Mouse (Mus musculus): ENCODE data around the gene Fat4. TPM values are rescaled to one million over a fixed set of nuclear protein-coding genes. Genes with fewer than 3 reads are reported as not detected.

The Fat4 gene
- total and polyA plus RNA-seq, 3 experiments = not detected

GRCm38 (mm10) chr3:38871291-38871690 is 15.4 kb upstream of the Fat4 start:
- Histone ChIP-seq H3K9ac (ENCODE audit: control insufficient read depth, low read depth, low read length, poor library complexity, severe bottlenecking) (no peak overlapping the region), H3K79me2 (ENCODE audit: control insufficient read depth, insufficient read depth, low read length, poor library complexity) (no peaks in the 10 kb centered on the region), H3K36me3 (ENCODE audit: control insufficient read depth in 1 of 2, insufficient read depth in 2 of 2, low read length in 2 of 2) (no peaks in the 10 kb centered on the region), H3K4me3 (ENCODE audit: control insufficient read depth in 1 of 2, insufficient read depth in 1 of 2, low read depth in 2 of 2, low read length in 2 of 2) (no peak overlapping the region), H3K9me3 (replicated peaks; ENCODE audit: insufficient read depth, low read length) (no peaks in the 10 kb centered on the region), H3K27ac (ENCODE audit: control insufficient read depth, low read depth, low read length) (no peak overlapping the region), H3K4me1 (ENCODE audit: control insufficient read depth in 1 of 2, insufficient read depth in 2 of 2, low read length in 2 of 2) (no peaks in the 10 kb centered on the region), H3K27me3 (ENCODE audit: control insufficient read depth in 1 of 2, insufficient read depth in 2 of 2, low read length in 2 of 2) (no peaks in the 10 kb centered on the region)
- no peak for DNase-seq (ENCODE audit: low read depth, low spot score)
- no peak for TF ChIP-seq BHLHE40 (IDR thresholded peaks at IDR 0.05; ENCODE audit: borderline replicate concordance, low read depth, low read length)
- no peak for TF ChIP-seq SMC3 (IDR thresholded peaks at IDR 0.05; ENCODE audit: low read depth, low read length)
- no peak for TF ChIP-seq KAT2A (conservative IDR thresholded peaks at IDR 0.05; ENCODE audit: low read depth, low read length)
- no peak for TF ChIP-seq MEF2A (IDR thresholded peaks at IDR 0.05; ENCODE audit: extremely low read depth, insufficient replicate concordance, low read depth, low read length, poor library complexity, severe bottlenecking)
- no peak for TF ChIP-seq MAZ (IDR thresholded peaks at IDR 0.05; ENCODE audit: low read depth, low read length)
- TF ChIP-seq JUND (IDR thresholded peaks at IDR 0.05; ENCODE audit: low read depth, low read length) = no peak
- TF ChIP-seq ZMIZ1 (IDR thresholded peaks at IDR 0.05; ENCODE audit: low read depth, low read length) = no peak
- TF ChIP-seq POLR2AphosphoS5 (IDR thresholded peaks at IDR 0.05; ENCODE audit: borderline replicate concordance, low read depth, low read length) = no peak
- TF ChIP-seq NELFE (IDR thresholded peaks at IDR 0.05; ENCODE audit: low read depth, low read length) = no peak
- no peak for TF ChIP-seq HCFC1 (IDR thresholded peaks at IDR 0.05; ENCODE audit: low read depth, low read length)
- no peak for TF ChIP-seq E2F4 (IDR thresholded peaks at IDR 0.05; ENCODE audit: borderline replicate concordance, low read depth, low read length)

DNA sequence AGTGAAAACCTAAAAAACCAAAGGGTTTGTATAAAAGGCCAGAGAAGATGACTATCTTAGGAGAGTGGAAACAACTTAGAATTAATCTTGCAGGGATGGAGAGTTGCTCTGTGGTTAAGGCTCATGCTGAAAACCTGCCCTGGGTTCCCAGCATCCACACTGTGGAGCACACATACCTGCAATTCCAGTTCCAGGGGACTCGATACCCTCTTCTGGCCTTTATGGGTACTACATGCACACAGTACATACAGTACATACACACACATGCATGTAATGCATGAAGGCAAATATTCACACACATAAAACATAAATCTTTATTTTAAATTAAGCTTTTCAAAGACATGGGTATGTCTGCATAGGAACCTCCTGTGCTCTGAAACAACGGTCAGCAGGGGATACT is 10.9 kb upstream of the Fat4 start:
- peak; percentile 6 for DNase-seq (ENCODE audit: low read depth, low spot score)
- Histone ChIP-seq H3K9ac (ENCODE audit: control insufficient read depth, low read depth, low read length, poor library complexity, severe bottlenecking) (no peak overlapping the region), H3K27ac (ENCODE audit: control insufficient read depth, low read depth, low read length) (no peak overlapping the region), H3K79me2 (ENCODE audit: control insufficient read depth, insufficient read depth, low read length, poor library complexity) (no peaks in the 10 kb centered on the region), H3K4me3 (ENCODE audit: control insufficient read depth in 1 of 2, insufficient read depth in 1 of 2, low read depth in 2 of 2, low read length in 2 of 2) (no peak overlapping the region), H3K4me1 (ENCODE audit: control insufficient read depth in 1 of 2, insufficient read depth in 2 of 2, low read length in 2 of 2) (no peaks in the 10 kb centered on the region), H3K36me3 (ENCODE audit: control insufficient read depth in 1 of 2, insufficient read depth in 2 of 2, low read length in 2 of 2) (no peaks in the 10 kb centered on the region), H3K27me3 (ENCODE audit: control insufficient read depth in 1 of 2, insufficient read depth in 2 of 2, low read length in 2 of 2) (no peaks in the 10 kb centered on the region), H3K9me3 (replicated peaks; ENCODE audit: insufficient read depth, low read length) (no peaks in the 10 kb centered on the region)
- no peak for TF ChIP-seq MXI1 (IDR thresholded peaks at IDR 0.05; ENCODE audit: low read depth, low read length)
- TF ChIP-seq MAX (IDR thresholded peaks at IDR 0.05; ENCODE audit: low read length) = no peak
- TF ChIP-seq CTCF (IDR thresholded peaks at IDR 0.05 in 2 of 3, conservative IDR thresholded peaks at IDR 0.05 in 1 of 3; ENCODE audit: control insufficient read depth in 1 of 3, insufficient read depth in 1 of 3, low read depth in 2 of 3, low read length in 3 of 3, poor library complexity in 1 of 3, severe bottlenecking in 1 of 3) = peak in 1 of 3 experiments; percentile 20; a peak in 2 of 6 replicates
- no peak for TF ChIP-seq MEF2A (IDR thresholded peaks at IDR 0.05; ENCODE audit: extremely low read depth, insufficient replicate concordance, low read depth, low read length, poor library complexity, severe bottlenecking)
- no peak for TF ChIP-seq ZNF384 (IDR thresholded peaks at IDR 0.05; ENCODE audit: low read depth, low read length)
- TF ChIP-seq ZKSCAN1 (IDR thresholded peaks at IDR 0.05; ENCODE audit: low read depth, low read length) = no peak
- no peak for TF ChIP-seq TCF12 (IDR thresholded peaks at IDR 0.05; ENCODE audit: low read depth, low read length)
- TF ChIP-seq NELFE (IDR thresholded peaks at IDR 0.05; ENCODE audit: low read depth, low read length) = no peak
